ENCODE assay signal across 10 mouse cellular contexts in genomic region chr1:119048547-119048946, GRCm38 (mm10). TPM values are rescaled to one million over a fixed set of nuclear protein-coding genes. Genes with fewer than 3 reads are reported as not detected.
DNase-seq lines count a peak whose midpoint lies in the region; ATAC-seq and TF ChIP-seq lines count a peak whose summit lies in the region.
"Had no signal": no experiment of that assay in that cellular context is flagged by ENCODE, and none has a peak within 500 bp of the region (broad histone marks: within the 10 kb centered on the region; RNA-seq: fewer than 3 reads in every experiment).

No protein-coding gene starts in this region.

- no peak for TF ChIP-seq POLR2A in thymus, adult 2 months (IDR thresholded peaks at IDR 0.05; ENCODE audit: control insufficient read depth, extremely low read depth, insufficient read depth, low read length, poor library complexity)

- peak overlapping the region; percentile 84 for H3K27ac ChIP-seq in gastrocnemius, adult 2 months
- H3K27ac ChIP-seq in forebrain, postnatal 0 days (ENCODE audit: low read depth, low read length): peak overlapping the region; percentile 16; the same call in 1 of the 2 replicates
- H3K27ac ChIP-seq in midbrain, embryonic 13.5 days: peak overlapping the region; percentile 83
- H3K27ac ChIP-seq in thymus, adult 2 months (ENCODE audit: control insufficient read depth, insufficient read depth, low read length): no peak overlapping the region

- no peak for DNase-seq in gastrocnemius, adult 2 months
- no peak for DNase-seq in gastrocnemius, postnatal 25 days
- DNase-seq in ES-CJ7 (ENCODE audit: low read depth, low spot score): peak; percentile 47
- DNase-seq in forebrain, postnatal 0 days: no peak
- no peak for DNase-seq in right cerebral cortex, adult 18-20 months
- no peak for DNase-seq in left cerebral cortex, adult 9 months (ENCODE audit: low spot score in 2 of 2)
- no peak for DNase-seq in thymus, adult 2 months
- DNase-seq: adrenal gland, adult 8-10 months had no signal

- peak overlapping the region; percentile 85 for H3K4me2 ChIP-seq in forebrain, postnatal 0 days (ENCODE audit: low read depth)
- peak overlapping the region; percentile 68 for H3K4me2 ChIP-seq in midbrain, embryonic 13.5 days (replicated peaks)

- 3% methylated on average over 6 of the region's 6 CpGs for WGBS in forebrain, postnatal 0 days
- WGBS in midbrain, embryonic 13.5 days: 2% methylated on average over 6 of the region's 6 CpGs
- WGBS in thymus, adult 2 months: 33% methylated on average over 6 of the region's 6 CpGs

- H3K4me3 ChIP-seq in gastrocnemius, adult 2 months: peak overlapping the region; percentile 70
- H3K4me3 ChIP-seq in forebrain, postnatal 0 days (ENCODE audit: low read depth, low read length): peak overlapping the region; percentile 57
- H3K4me3 ChIP-seq in midbrain, embryonic 13.5 days (replicated peaks): peak overlapping the region; percentile 48
- H3K4me3 ChIP-seq in thymus, adult 2 months (ENCODE audit: control insufficient read depth, insufficient read depth, low read length): no peak overlapping the region
- H3K4me3 ChIP-seq: erythroblast, embryonic 14.5 days had no signal

- ATAC-seq in forebrain, postnatal 0 days: no peak
- ATAC-seq in midbrain, embryonic 13.5 days: peak; percentile 6; the same call in 1 of the 2 replicates

- H3K9me3 ChIP-seq in forebrain, postnatal 0 days (ENCODE audit: low read length): no peaks in the 10 kb centered on the region
- H3K9me3 ChIP-seq in midbrain, embryonic 13.5 days: no peaks in the 10 kb centered on the region

- no peaks in the 10 kb centered on the region; the same call in 1 of the 2 replicates for H3K4me1 ChIP-seq in forebrain, postnatal 0 days (ENCODE audit: insufficient read depth)
- H3K4me1 ChIP-seq in midbrain, embryonic 13.5 days (replicated peaks): peaks cover 61% of the 10 kb centered on the region
- peaks cover 4% of the 10 kb centered on the region for H3K4me1 ChIP-seq in thymus, adult 2 months (replicated peaks; ENCODE audit: control insufficient read depth, insufficient read depth, low read length)

- no peak overlapping the region for H3K9ac ChIP-seq in forebrain, postnatal 0 days
- H3K9ac ChIP-seq in midbrain, embryonic 13.5 days (replicated peaks): peak overlapping the region; percentile 61

- H3K36me3 ChIP-seq in forebrain, postnatal 0 days (ENCODE audit: insufficient read depth): no peaks in the 10 kb centered on the region
- no peaks in the 10 kb centered on the region for H3K36me3 ChIP-seq in midbrain, embryonic 13.5 days
- no peaks in the 10 kb centered on the region for H3K36me3 ChIP-seq in thymus, adult 2 months (ENCODE audit: control insufficient read depth, insufficient read depth, low read length)

- H3K27me3 ChIP-seq in forebrain, postnatal 0 days (ENCODE audit: insufficient read depth, low read length): peaks cover 8% of the 10 kb centered on the region; the same call in 1 of the 2 replicates
- peaks cover 21% of the 10 kb centered on the region; the same call in 1 of the 2 replicates for H3K27me3 ChIP-seq in midbrain, embryonic 13.5 days
- peaks cover 13% of the 10 kb centered on the region; the same call in 1 of the 2 replicates for H3K27me3 ChIP-seq in thymus, adult 2 months (ENCODE audit: control insufficient read depth, insufficient read depth, low read length)

- TF ChIP-seq CTCF in gastrocnemius, adult 2 months (IDR thresholded peaks at IDR 0.05): no peak
- TF ChIP-seq CTCF in forebrain, postnatal 0 days (IDR thresholded peaks at IDR 0.05; ENCODE audit: low read depth): no peak
- TF ChIP-seq CTCF in thymus, adult 2 months (IDR thresholded peaks at IDR 0.05; ENCODE audit: borderline replicate concordance, control insufficient read depth, extremely low read depth, insufficient read depth, low read length, poor library complexity): no peak

- intact Hi-C loops in gastrocnemius, adult 2 months (cut with DNase I): no loop called here

RNA-seq across cellular contexts. Expression of gene Gli2, which starts 4.9 kb away (rescaled TPM):
- total RNA-seq in gastrocnemius, adult 2 months (2021): 1 to 10 TPM in 1 of 2 experiments, under 1 TPM in 1; 0.94 to 1.4 TPM
- total RNA-seq in gastrocnemius, postnatal 25 days (2021): 1 to 10 TPM; 1.4 to 1.5 TPM
- total RNA-seq in forebrain, postnatal 0 days (2014; rRNA removed): 0.92 and 4.4 TPM in 2 replicates
- polyA plus RNA-seq in forebrain, postnatal 0 days (2015; fragmentation: Nextera tagmentation; extraction: Ambion mirVana): 0.63 and 1.3 TPM in 2 replicates
- 2.9 and 3.9 TPM in 2 replicates for polyA plus RNA-seq in midbrain, embryonic 13.5 days (2015; fragmentation: Nextera tagmentation; extraction: Ambion mirVana)
- polyA plus RNA-seq in thymus, adult 2 months (2012; rRNA removed): 1.6 and 2.4 TPM in 2 replicates
- polyA plus RNA-seq: erythroblast, embryonic 14.5 days had no signal
